Mouse (Mus musculus) Patski (cell line): ENCODE measurements around the gene Pam. TPM values are rescaled to one million over a fixed set of nuclear protein-coding genes. Genes with fewer than 3 reads are reported as not detected.
"Not testable (repeated sequence)": the region's sequence is repeated elsewhere in the genome, so short reads cannot be mapped to it uniquely, and the experiment has no call there.

Experiments
- ATAC-seq: fragments of 100-300 bp; one replicate; pipeline ENCODE4 v1.8.0; 2021
- CTCF ChIA-PET: fragments of 350-600 bp; sonication (Branson Sonifier 250); formaldehyde crosslinking; loops from one replicate; lab custom pipeline; 2022; ENCODE audit warnings: inconsistent platforms; lab: Charles Lee
- POLR2A ChIA-PET: fragments of 350-600 bp; sonication (Branson Sonifier 250); formaldehyde crosslinking; loops from one replicate; lab custom pipeline; 2022; ENCODE audit warnings: antibody characterized with exemption, inconsistent platforms; lab: Charles Lee
- DNase-seq: peaks from one replicate; pipeline ENCODE4 v3.0.0-alpha.2; 2011; ENCODE audit warnings: low read depth, low spot score
- H3K27me3 ChIP-seq: fragments of 371-371 bp; one replicate; pipeline ENCODE4 v1.5.1; 2021
- CTCF ChIP-seq: fragments of 100-300 bp; IDR thresholded peaks from one replicate; pipeline ENCODE4 v1.5.1; 2021
- in situ Hi-C: fragments of 300-500 bp; cut with MboI; formaldehyde crosslinking; loops from 3 replicates; pipeline ENCODE4 v1.11.1; 2018; ENCODE audit warnings: low pct_unique_long_range_greater_than_20kb, mixed read lengths
- polyA plus RNA-seq: library from polyadenylated mRNA; unstranded; gene quantifications from one replicate; pipeline ENCODE4 v1.2.3, GENCODE M21; 2021

Pam gene
- polyA plus RNA-seq, 1 experiment from 2014 or later, result 74.0 TPM

DNA sequence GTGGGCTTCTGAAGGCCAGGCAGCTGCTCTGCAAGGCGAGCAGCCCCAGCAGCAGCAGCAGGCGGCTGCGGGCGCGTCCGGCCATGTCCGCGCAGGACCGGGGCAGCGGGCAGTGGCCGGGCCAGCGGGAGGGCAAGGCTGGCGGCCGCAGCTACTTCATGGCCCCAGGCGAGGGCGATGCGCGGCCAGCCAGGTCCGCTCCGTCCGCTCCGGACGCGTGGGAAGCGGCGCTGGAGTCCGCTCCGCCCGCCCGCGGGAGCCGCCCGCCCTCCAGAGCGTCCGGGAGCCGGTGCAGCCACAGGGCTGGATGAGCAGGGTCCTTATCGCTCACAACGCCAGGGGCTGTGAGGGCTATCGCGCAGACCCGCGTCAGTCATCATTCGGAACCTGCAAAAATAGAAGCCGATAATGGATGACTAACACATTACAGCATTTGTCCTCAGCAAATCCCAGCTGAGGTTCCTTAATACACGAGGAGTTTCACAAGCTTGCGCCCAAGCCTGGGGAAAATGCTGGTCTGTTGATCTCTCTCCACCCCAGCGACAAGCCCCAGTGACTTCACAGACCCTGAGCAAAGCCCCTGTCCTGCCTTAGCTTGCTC is 118.5 kb downstream of the Pam start:
- peak; percentile 86 for TF ChIP-seq CTCF
- in situ Hi-C loops, result no loop called here
- ATAC-seq (peak; percentile 95), DNase-seq (peak; percentile 53)
- ChIA-PET POLR2A (no interaction called here), CTCF (interaction anchor here (1.2 to 2.1 kb wide), 3 partner anchors 10 to 119 kb away, joined by 3 to 10 read pairs (median 3); partner anchors contain the start of gene Pam)
- H3K27me3 ChIP-seq, result no peaks in the 10 kb centered on the region

- POLR2A ChIA-PET, result no interaction called here
- CTCF ChIA-PET, result interaction anchor here (1.0 to 2.1 kb wide), 5 partner anchors 11 to 203 kb away, joined by 3 to 10 read pairs (median 3); partner anchors contain the start of gene Pam
- no peak for TF ChIP-seq CTCF
- in situ Hi-C loops, result no loop called here
- DNase-seq (no peak), ATAC-seq (no peak)
- H3K27me3 ChIP-seq, result no peaks in the 10 kb centered on the region
Observed at GRCm38 (mm10) chr1:97976072-97976471, 119.4 kb downstream of the Pam start.

GRCm38 (mm10) chr1:97974968-97975367 is 120.5 kb downstream of the Pam start:
- in situ Hi-C loops, result no loop called here
- no peak for ATAC-seq
- no peaks in the 10 kb centered on the region for H3K27me3 ChIP-seq
- CTCF ChIA-PET, result no interaction called here
- TF ChIP-seq CTCF, result no peak
- POLR2A ChIA-PET, result no interaction called here
- DNase-seq, result no peak

GRCm38 (mm10) chr1:97969765-97970164 is 125.7 kb downstream of the Pam start:
- POLR2A ChIA-PET, result no interaction called here
- TF ChIP-seq CTCF, result no peak
- no peaks in the 10 kb centered on the region for H3K27me3 ChIP-seq
- no peak for DNase-seq
- ATAC-seq, result no peak
- CTCF ChIA-PET, result no interaction called here
- in situ Hi-C loops, result no loop called here

DNA sequence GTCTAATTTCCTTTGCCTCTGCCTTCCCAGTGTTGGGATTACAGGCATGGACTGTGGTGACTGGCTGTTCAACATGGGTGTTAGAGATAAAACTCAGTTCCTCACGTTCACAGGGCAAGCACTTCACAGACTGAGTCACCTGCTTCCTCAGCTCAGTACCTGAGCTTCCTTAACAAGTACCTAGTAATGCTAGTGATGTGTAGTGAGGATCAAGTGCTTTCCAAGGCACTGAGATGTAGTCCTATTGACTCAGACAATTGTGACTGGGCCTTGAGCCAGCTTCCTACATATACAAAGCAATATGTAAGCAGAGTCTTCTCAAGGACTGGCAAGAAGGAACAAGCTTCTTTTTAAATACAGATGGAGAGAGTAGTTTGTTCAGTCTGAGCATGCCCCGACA is 131.7 kb downstream of the Pam start:
- DNase-seq, result no peak
- ATAC-seq, result no peak
- in situ Hi-C loops, result no loop called here
- CTCF ChIA-PET, result interaction anchor here (2.7 kb wide), 1 partner anchor 9 kb away, joined by 7 read pairs; no protein-coding TSS in a partner anchor
- no peaks in the 10 kb centered on the region for H3K27me3 ChIP-seq
- no peak for TF ChIP-seq CTCF
- POLR2A ChIA-PET, result no interaction called here

- ATAC-seq (no peak), DNase-seq (no peak)
- CTCF ChIA-PET, result no interaction called here
- POLR2A ChIA-PET, result no interaction called here
- no peak for TF ChIP-seq CTCF
- no peaks in the 10 kb centered on the region for H3K27me3 ChIP-seq
- in situ Hi-C loops, result no loop called here
Observed at GRCm38 (mm10) chr1:97962134-97962533, 133.3 kb downstream of the Pam start.

DNA sequence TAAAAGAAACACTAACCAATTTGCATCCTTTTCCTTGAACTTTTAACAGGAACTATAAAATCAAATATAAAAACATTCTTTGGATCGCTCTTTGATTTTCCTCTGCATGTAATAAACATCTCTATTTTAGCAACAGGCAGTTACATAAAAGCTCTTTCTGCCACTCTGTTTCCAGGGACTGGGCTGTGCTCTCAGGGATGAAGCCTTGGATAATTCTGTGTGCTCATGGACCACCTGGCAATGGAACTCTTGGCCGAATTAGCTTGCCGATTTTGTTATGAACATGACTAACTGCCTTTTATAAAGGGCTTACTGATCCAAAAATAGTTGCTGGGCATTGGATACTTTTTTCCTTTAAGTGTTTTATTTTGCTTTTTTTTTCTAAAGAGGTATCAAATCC is 134.8 kb downstream of the Pam start:
- ChIA-PET POLR2A (no interaction called here), CTCF (interaction anchor here (1.2 kb wide), 1 partner anchor 106 kb away, joined by 3 read pairs; no protein-coding TSS in a partner anchor)

DNA sequence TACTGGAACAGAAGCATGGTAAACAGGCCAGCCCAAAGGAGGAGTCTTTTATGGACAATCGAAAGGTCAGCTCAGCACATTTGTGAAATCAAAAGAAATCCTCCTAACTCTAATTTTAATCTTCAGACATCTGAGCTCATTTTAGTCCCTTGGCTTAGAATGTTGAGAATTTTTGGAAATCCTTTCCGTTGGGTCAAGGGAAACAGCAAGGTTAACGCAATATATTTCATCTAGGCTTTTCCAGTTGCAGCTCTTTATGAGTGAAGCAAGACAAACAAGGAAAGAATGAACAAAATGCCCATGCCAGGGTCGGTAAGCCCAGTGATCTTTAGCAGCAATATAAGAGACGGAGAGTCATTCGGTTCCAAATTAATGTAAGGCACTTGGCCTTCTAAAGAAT is 135.3 kb downstream of the Pam start:
- in situ Hi-C loops, result no loop called here
- H3K27me3 ChIP-seq, result no peaks in the 10 kb centered on the region
- TF ChIP-seq CTCF, result no peak
- DNase-seq (no peak), ATAC-seq (no peak)
- POLR2A ChIA-PET, result no interaction called here
- CTCF ChIA-PET, result interaction anchor here (1.1 to 1.2 kb wide), 2 partner anchors 21 to 106 kb away, joined by 3 read pairs; no protein-coding TSS in a partner anchor

More for the DNA sequence above, 134.8 kb downstream of the Pam start:
- no peaks in the 10 kb centered on the region for H3K27me3 ChIP-seq
- in situ Hi-C loops, result no loop called here
- ATAC-seq (no peak), DNase-seq (no peak)
- no peak for TF ChIP-seq CTCF

DNA sequence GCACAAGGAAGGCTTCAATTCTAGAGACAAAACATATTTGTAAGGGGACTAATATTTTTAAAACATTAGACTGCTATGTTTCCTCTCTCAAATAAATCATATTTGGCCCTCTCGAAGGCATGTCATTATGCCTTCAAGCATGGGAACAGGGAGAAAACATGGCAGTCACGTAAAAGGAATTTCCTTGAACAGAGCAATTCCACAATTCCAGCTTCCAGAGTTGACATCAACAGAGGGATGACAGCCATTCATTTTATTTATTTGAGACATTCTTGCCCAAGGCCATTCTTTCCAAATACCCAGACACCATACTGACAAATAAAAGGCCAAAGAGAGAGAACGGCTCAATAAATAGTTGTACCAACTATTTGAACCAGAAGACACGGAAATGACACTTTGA is 136.7 kb downstream of the Pam start:
- POLR2A ChIA-PET, result no interaction called here
- no peak for TF ChIP-seq CTCF
- in situ Hi-C loops, result no loop called here
- no peaks in the 10 kb centered on the region for H3K27me3 ChIP-seq
- DNase-seq, result no peak
- ATAC-seq, result no peak
- CTCF ChIA-PET, result no interaction called here

GRCm38 (mm10) chr1:97949258-97949657 is 146.2 kb downstream of the Pam start:
- in situ Hi-C loops, POLR2A ChIA-PET, H3K27me3 ChIP-seq, DNase-seq, ATAC-seq, CTCF ChIA-PET: not testable (repeated sequence)

GRCm38 (mm10) chr1:97947100-97947499 is 148.3 kb downstream of the Pam start:
- TF ChIP-seq CTCF, result no peak
- ChIA-PET POLR2A (no interaction called here), CTCF (interaction anchor here (1.0 to 1.1 kb wide), 2 partner anchors 9 to 29 kb away, joined by 3 read pairs; no protein-coding TSS in a partner anchor)
- ATAC-seq (no peak), DNase-seq (no peak)
- no peaks in the 10 kb centered on the region for H3K27me3 ChIP-seq
- in situ Hi-C loops, result no loop called here
